In genomic region chr9:83146446-83147188, GRCm38 (mm10) we compare ENCODE assay signal across 8 mouse cellular contexts. TPM values are rescaled to one million over a fixed set of nuclear protein-coding genes. Genes with fewer than 3 reads are reported as not detected.
DNase-seq lines count a peak whose midpoint lies in the region; ATAC-seq and TF ChIP-seq lines count a peak whose summit lies in the region.

Gene Hmgn3, minus strand, starts transcription at chr9:83146685.

- no peaks in the 10 kb centered on the region for H3K9me3 ChIP-seq in hindbrain, embryonic 13.5 days
- H3K9me3 ChIP-seq in lung, embryonic 16.5 days (ENCODE audit: control insufficient read depth, low read length), result no peaks in the 10 kb centered on the region

- peak within 1 kb of the TSS; percentile 69 for H3K4me3 ChIP-seq in hindbrain, embryonic 13.5 days
- H3K4me3 ChIP-seq in lung, embryonic 16.5 days (ENCODE audit: low read length), result peak within 1 kb of the TSS; percentile 53
- peak within 1 kb of the TSS; percentile 60 for H3K4me3 ChIP-seq in thymus, adult 2 months (ENCODE audit: control insufficient read depth, insufficient read depth, low read length)

- peak; percentile 98 for ATAC-seq in Patski
- peak; percentile 97 for ATAC-seq in hindbrain, embryonic 13.5 days (ENCODE audit: low FRiP score)
- ATAC-seq in lung, embryonic 16.5 days (ENCODE audit: low read depth), result peak; percentile 98

- DNase-seq in Patski (ENCODE audit: low read depth, low spot score), result peak; percentile 61
- DNase-seq in cerebellum, postnatal 14 days, result peak; percentile 94 to 95
- peak; percentile 96 to 97 for DNase-seq in frontal cortex, postnatal 36 days (ENCODE audit: low spot score in 2 of 2)
- peak; percentile 90 to 93 for DNase-seq in layer of hippocampus, postnatal 10 days (ENCODE audit: low spot score in 2 of 2)
- peak; percentile 72 for DNase-seq in ovary, postnatal 10 days (ENCODE audit: low spot score)
- peak; percentile 67 for DNase-seq in thymus, adult 2 months

- H3K9ac ChIP-seq in hindbrain, embryonic 13.5 days, result peak within 1 kb of the TSS; percentile 76
- peak within 1 kb of the TSS; percentile 70 for H3K9ac ChIP-seq in lung, embryonic 16.5 days (ENCODE audit: low read length)

- H3K4me2 ChIP-seq in hindbrain, embryonic 13.5 days, result peak within 1 kb of the TSS; percentile 90
- H3K4me2 ChIP-seq in lung, embryonic 16.5 days (ENCODE audit: low read depth, low read length), result peak within 1 kb of the TSS; percentile 97

- in situ Hi-C loops in Patski (cut with MboI; ENCODE audit: low pct_unique_long_range_greater_than_20kb), result no loop called here

- no peaks in the 10 kb centered on the region for H3K36me3 ChIP-seq in hindbrain, embryonic 13.5 days
- no peaks in the 10 kb centered on the region for H3K36me3 ChIP-seq in lung, embryonic 16.5 days (ENCODE audit: control insufficient read depth, insufficient read depth, low read length)
- H3K36me3 ChIP-seq in thymus, adult 2 months (ENCODE audit: control insufficient read depth, insufficient read depth, low read length), result no peaks in the 10 kb centered on the region

- CTCF ChIA-PET in Patski (lab: Charles Lee), result interaction anchor here (1.5 kb wide), 1 partner anchor 15 kb away, joined by 3 read pairs; no protein-coding TSS in a partner anchor

- TF ChIP-seq POLR2A in thymus, adult 2 months (IDR thresholded peaks at IDR 0.05; ENCODE audit: control insufficient read depth, extremely low read depth, insufficient read depth, low read length, poor library complexity), result peak; percentile 37; the same call in 1 of the 2 replicates

- H3K4me1 ChIP-seq in hindbrain, embryonic 13.5 days (replicated peaks), result peaks cover 5% of the 10 kb centered on the region
- peaks cover 7% of the 10 kb centered on the region; the same call in 1 of the 2 replicates for H3K4me1 ChIP-seq in lung, embryonic 16.5 days (replicated peaks; ENCODE audit: control insufficient read depth, insufficient read depth, low read length)
- peaks cover 8% of the 10 kb centered on the region for H3K4me1 ChIP-seq in thymus, adult 2 months (replicated peaks; ENCODE audit: control insufficient read depth, insufficient read depth, low read length)

- POLR2A ChIA-PET in Patski (lab: Charles Lee), result interaction anchor here (1.3 kb wide), 1 partner anchor 171 kb away, joined by 4 read pairs; the partner anchor contains the start of gene Phip

- TF ChIP-seq CTCF in Patski (IDR thresholded peaks at IDR 0.05), result no peak
- no peak for TF ChIP-seq CTCF in thymus, adult 2 months (IDR thresholded peaks at IDR 0.05; ENCODE audit: borderline replicate concordance, control insufficient read depth, extremely low read depth, insufficient read depth, low read length, poor library complexity)

- H3K27me3 ChIP-seq in Patski, result no peaks in the 10 kb centered on the region
- H3K27me3 ChIP-seq in hindbrain, embryonic 13.5 days, result no peaks in the 10 kb centered on the region
- H3K27me3 ChIP-seq in lung, embryonic 16.5 days (ENCODE audit: control insufficient read depth, insufficient read depth, low read depth, low read length), result no peaks in the 10 kb centered on the region
- H3K27me3 ChIP-seq in thymus, adult 2 months (ENCODE audit: control insufficient read depth, insufficient read depth, low read length), result no peaks in the 10 kb centered on the region

- 8% methylated on average over 28 of the region's 28 CpGs for WGBS in hindbrain, embryonic 13.5 days
- WGBS in lung, embryonic 16.5 days, result 8% methylated on average over 28 of the region's 28 CpGs
- WGBS in thymus, adult 2 months, result 11% methylated on average over 28 of the region's 28 CpGs

- peak within 1 kb of the TSS; percentile 76 for H3K27ac ChIP-seq in hindbrain, embryonic 13.5 days
- peak within 1 kb of the TSS; percentile 48 for H3K27ac ChIP-seq in lung, embryonic 16.5 days (ENCODE audit: low read length)
- H3K27ac ChIP-seq in thymus, adult 2 months (ENCODE audit: control insufficient read depth, insufficient read depth, low read length), result no peak within 1 kb of the TSS

RNA-seq across cellular contexts. Expression of gene Hmgn3, which starts in this region (rescaled TPM):
- polyA plus RNA-seq in Patski (2021), result 90.4 TPM
- 104 and 106 TPM in 2 replicates for polyA plus RNA-seq in hindbrain, embryonic 13.5 days (2015; fragmentation: Nextera tagmentation; extraction: Ambion mirVana)
- total RNA-seq in layer of hippocampus, postnatal 10 days (2021), result 100 to 1,000 TPM; 130 to 133 TPM
- 72.8 and 92.0 TPM in 2 replicates for polyA plus RNA-seq in lung, embryonic 16.5 days (2015; fragmentation: Nextera tagmentation; extraction: Ambion mirVana)
- polyA plus RNA-seq in thymus, adult 2 months (2012; rRNA removed), result 6.6 and 9.0 TPM in 2 replicates
